Mouse (Mus musculus): ENCODE results near the gene Adgrl1.

The Adgrl1 gene

GRCm38 (mm10) chr8:83901566-83902485 lies 1.9 kb downstream of the Adgrl1 start:
- DNase-seq (ENCODE audit: low spot score), result no peak

GRCm38 (mm10) chr8:83902961-83903666 lies 3.2 kb downstream of the Adgrl1 start:
- DNase-seq (ENCODE audit: low spot score), result no peak

GRCm38 (mm10) chr8:83908583-83908982 lies 8.7 kb downstream of the Adgrl1 start:
- DNase-seq (ENCODE audit: low spot score), result no peak

GRCm38 (mm10) chr8:83909311-83909710 lies 9.4 kb downstream of the Adgrl1 start:
- no peak for DNase-seq (ENCODE audit: low spot score)

DNA sequence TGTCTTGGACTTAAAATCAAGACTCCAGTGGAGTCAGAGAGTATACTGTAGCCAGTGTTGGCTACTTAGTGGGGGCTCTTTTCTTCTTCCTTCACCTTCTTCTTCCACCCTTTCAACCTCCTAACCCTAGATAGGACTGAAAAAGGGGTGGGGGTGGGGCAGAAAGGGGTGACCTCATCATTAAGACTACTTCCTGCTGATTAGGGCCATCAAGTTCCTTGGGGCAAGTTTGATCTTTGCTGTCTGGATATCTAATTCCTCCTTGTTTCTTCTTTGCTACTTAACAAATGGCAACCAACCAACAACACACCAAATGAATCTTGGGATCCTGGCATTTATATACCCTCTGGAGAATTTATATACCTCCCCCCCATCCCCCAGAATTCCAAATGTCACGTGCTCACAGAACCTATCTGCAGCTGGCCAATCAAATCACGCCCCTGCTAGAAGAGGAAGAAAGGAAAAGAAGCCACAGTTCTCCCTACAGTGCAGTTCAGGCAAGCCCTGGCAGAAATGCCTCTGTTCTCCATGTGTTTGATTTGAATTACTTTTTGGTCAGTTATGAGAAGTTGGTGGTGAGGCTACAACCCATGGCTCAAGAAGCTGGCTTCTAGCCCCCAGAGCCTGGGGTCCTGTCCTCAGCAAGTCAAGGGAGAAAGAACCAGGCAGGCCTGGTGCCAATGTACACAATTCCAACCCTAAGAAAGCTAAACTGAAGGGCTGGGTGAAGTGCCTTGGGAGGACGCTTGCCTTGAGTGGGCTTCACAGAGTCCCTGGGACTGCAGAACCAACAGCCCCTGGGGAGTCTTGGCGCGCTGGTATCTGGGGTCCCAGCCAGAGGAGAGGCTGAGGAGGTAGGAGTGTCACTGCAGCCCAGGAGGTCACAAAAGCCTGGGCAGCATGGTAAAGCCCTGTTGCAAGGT lies 12.2 kb downstream of the Adgrl1 start:
- DNase-seq (ENCODE audit: low spot score), result no peak

- DNase-seq (ENCODE audit: low spot score), result no peak
Measured at GRCm38 (mm10) chr8:83914232-83914631, 14.3 kb downstream of the Adgrl1 start.

DNA sequence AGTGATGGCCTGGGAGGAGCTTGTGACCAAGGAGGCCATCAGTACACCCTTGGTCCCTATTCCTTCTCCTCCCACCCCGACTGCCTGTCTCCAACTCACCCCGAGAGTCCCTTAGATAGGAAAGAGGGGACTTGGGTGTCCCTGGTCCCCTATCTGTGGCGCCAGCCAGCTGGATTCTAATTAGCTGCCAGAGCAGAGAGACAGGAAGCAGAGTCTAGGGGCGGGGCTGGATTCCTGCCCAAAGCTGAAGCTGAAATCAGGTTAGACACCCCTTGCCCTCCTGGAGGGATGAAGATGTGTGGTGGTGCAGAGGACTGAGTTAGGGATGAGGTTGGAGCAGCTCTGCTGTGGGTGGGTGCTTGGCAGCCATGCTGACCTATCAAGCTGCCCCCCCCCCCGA lies 15.0 kb downstream of the Adgrl1 start:
- no peak for DNase-seq (ENCODE audit: low spot score)

DNA sequence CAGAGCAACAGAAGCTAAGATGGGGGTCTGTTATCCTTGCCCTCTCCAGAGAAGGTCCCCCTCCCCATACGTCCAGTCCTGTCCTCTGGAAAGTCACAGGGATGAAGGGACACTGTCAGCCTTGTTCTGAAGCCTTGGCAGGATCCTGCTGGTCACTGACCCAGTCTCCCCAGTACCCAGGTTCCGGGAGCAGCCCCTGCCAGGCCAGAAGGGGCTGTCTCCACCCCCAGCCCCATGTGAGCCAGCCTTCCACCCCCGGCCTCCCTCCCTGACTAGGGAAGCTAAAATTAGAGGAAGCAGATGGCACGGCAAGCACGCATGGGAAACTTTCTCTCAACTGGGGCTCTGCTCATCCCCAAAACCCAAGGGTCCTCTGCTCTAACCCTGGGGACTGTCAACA lies 16.1 kb downstream of the Adgrl1 start:
- no peak for DNase-seq (ENCODE audit: low spot score)

GRCm38 (mm10) chr8:83917566-83917965 lies 17.7 kb downstream of the Adgrl1 start:
- DNase-seq (ENCODE audit: low spot score), result no peak

DNA sequence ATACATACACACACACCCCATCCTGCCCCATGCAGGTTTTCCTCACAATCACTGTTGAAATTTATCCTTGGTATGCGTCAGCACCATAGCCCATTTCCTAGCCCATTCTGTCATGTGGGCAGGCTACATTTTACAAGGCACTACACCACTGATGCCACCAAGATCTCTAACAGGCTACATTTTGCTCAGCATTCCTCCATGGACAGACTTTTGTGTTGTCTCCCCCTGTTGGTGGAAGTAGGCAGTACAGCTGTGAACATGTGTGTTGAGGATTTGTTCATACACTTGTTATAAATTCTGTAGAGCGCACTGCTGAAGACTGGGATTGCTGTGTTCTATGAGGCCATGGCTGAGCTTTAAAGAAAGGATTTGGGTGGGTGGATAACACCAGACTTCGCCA lies 21.7 kb downstream of the Adgrl1 start:
- DNase-seq (ENCODE audit: low spot score), result peak; percentile 71

- no peak for DNase-seq (ENCODE audit: low spot score)
Measured at GRCm38 (mm10) chr8:83922727-83923126, 22.8 kb downstream of the Adgrl1 start.

DNA sequence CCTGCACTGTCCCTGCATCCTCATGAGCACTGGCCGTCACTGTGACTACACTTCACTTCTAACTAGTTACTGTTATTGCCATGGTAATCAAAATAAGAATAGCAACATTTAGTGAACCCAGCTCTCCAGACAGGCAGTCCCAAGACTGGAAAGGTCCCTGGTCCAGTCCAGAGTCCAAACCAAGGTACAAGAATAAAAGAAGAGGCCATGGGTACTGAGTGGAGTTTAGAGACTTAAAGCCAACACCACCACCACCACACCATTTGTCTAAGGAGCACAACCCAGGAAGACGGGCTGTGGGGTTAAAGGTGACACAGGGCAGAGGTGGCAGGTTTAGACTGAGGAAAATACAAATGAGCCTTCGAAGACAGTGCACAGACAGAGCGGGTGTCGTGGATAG lies 24.7 kb downstream of the Adgrl1 start:
- DNase-seq (ENCODE audit: low spot score), result no peak

GRCm38 (mm10) chr8:83926266-83926665 lies 26.4 kb downstream of the Adgrl1 start:
- no peak for DNase-seq (ENCODE audit: low spot score)

- no peak for DNase-seq (ENCODE audit: low spot score)
Measured at GRCm38 (mm10) chr8:83934222-83934621, 34.3 kb downstream of the Adgrl1 start.

DNA sequence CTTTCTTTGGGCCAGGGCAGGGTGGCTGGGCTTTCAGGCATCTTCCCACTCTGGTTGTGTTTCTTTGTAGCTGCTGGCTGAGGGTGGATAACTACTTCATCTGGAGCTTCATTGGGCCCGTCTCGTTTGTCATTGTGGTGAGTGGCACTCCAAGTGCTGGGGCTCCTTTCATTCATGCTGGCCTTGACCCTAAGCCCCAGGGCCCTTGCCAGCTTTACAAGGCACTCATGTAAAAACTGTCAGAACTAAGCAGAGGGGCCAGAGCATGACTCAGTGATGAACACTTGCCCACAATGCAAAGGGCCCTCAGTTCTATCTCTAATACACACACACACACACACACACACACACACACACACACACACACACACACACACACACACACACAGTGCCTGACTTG lies 35.1 kb downstream of the Adgrl1 start:
- no peak for DNase-seq (ENCODE audit: low spot score)

DNA sequence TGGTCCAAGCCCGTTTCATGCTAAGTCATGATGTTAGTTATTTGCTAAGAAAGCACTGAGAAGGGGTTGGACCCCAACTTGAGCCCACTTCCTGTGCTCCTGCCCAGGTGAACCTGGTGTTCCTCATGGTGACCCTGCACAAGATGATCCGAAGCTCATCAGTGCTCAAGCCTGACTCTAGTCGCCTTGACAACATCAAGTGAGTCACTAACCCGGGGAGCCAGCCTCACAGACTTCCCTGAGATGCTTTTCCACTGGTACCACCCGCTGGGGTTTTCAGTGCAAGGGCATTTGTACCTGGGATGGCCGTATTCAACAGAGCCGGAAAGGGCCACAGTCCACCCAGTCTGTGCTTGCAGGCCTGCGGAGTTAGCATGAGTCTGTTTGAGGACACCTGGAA lies 35.5 kb downstream of the Adgrl1 start:
- no peak for DNase-seq (ENCODE audit: low spot score)

- no peak for DNase-seq (ENCODE audit: low spot score)
Measured at GRCm38 (mm10) chr8:83937645-83938044, 37.7 kb downstream of the Adgrl1 start.

DNA sequence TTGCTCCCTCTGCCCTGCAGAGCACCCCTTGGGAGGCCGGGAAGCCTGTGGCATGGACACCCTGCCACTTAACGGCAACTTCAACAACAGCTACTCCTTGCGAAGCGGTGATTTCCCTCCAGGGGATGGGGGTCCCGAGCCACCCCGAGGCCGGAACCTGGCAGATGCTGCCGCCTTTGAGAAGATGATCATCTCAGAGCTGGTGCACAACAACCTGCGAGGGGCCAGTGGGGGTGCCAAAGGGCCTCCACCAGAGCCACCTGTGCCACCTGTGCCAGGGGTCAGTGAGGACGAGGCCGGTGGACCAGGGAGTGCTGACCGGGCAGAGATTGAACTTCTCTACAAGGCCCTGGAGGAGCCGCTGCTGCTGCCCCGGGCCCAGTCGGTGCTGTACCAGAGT lies 38.4 kb downstream of the Adgrl1 start:
- no peak for DNase-seq (ENCODE audit: low spot score)

- no peak for DNase-seq (ENCODE audit: low spot score)
Measured at GRCm38 (mm10) chr8:83941066-83941677, 41.3 kb downstream of the Adgrl1 start.

- DNase-seq (ENCODE audit: low spot score), result no peak
Measured at GRCm38 (mm10) chr8:83942446-83942845, 42.5 kb downstream of the Adgrl1 start.

GRCm38 (mm10) chr8:83945540-83945939 lies 45.6 kb downstream of the Adgrl1 start:
- DNase-seq (ENCODE audit: low spot score), result no peak

- no peak for DNase-seq (ENCODE audit: low spot score)
Measured at GRCm38 (mm10) chr8:83954749-83955105, 54.8 kb downstream of the Adgrl1 start.
